Mouse (Mus musculus): ENCODE results near the gene Olfr720. TPM values are rescaled to one million over a fixed set of nuclear protein-coding genes. Genes with fewer than 3 reads are reported as not detected.

Olfr720 gene
- not detected in 2 replicates for polyA plus RNA-seq (2014; fragmentation: Nextera tagmentation; extraction: Ambion mirVana)

DNA sequence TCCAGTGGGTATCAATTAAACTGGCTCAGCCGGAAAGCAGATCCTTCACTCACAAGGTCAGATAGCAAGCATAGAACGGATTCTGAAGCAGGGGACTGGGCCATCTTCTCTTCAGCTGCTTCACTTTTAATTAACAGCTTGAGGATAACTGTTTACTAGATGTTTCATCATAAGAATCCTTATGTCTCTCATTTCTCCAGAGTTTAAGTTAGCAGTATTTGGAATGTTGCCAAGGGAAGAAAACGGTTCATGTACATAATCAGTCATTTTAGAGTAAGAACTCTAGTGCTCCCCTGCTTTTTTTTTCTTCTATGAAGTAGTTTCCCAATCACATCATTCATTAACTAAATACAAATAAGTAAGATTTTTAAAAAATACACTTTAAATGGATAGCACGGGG lies at the start of gene Olfr720:
Olfr720 (minus strand) TSS at position 101 of the 400 bp plus-strand sequence.
- Histone ChIP-seq H3K4me3 (ENCODE audit: low read depth, low read length) (no peak within 1 kb of the TSS), H3K36me3 (ENCODE audit: control insufficient read depth, insufficient read depth, low read length) (no peaks in the 10 kb centered on the region), H3K4me1 (ENCODE audit: control insufficient read depth, insufficient read depth, low read length) (no peaks in the 10 kb centered on the region), H3K9me3 (ENCODE audit: control insufficient read depth, low read length) (no peaks in the 10 kb centered on the region), H3K27me3 (ENCODE audit: control insufficient read depth, insufficient read depth, low read length) (no peaks in the 10 kb centered on the region), H3K4me2 (ENCODE audit: low read depth) (no peak within 1 kb of the TSS), H3K9ac (ENCODE audit: low read length) (no peak within 1 kb of the TSS), H3K27ac (ENCODE audit: low read depth, low read length) (no peak within 1 kb of the TSS)
- no peak for DNase-seq (ENCODE audit: low spot score)
- 91% methylated on average over 4 of the region's 4 CpGs for WGBS
- no peak for ATAC-seq (ENCODE audit: insufficient read depth, low FRiP score, low TSS enrichment)

Other genes with a start within 250 kb of the Olfr720 start
- gene Atxn7, start 225.4 kb downstream of the Olfr720 start, polyA plus RNA-seq (2014; fragmentation: Nextera tagmentation; extraction: Ambion mirVana), result 3.9 and 4.8 TPM in 2 replicates
- 225 and 238 TPM in 2 replicates for gene Thoc7, start 225.0 kb downstream of the Olfr720 start, polyA plus RNA-seq (2014; fragmentation: Nextera tagmentation; extraction: Ambion mirVana)
- gene Psmd6, start 65.9 kb downstream of the Olfr720 start, polyA plus RNA-seq (2014; fragmentation: Nextera tagmentation; extraction: Ambion mirVana), result 309 and 319 TPM in 2 replicates
- gene Olfr31, start 136.0 kb upstream of the Olfr720 start, polyA plus RNA-seq (2014; fragmentation: Nextera tagmentation; extraction: Ambion mirVana), result not detected in 2 replicates
- gene Il3ra, start 159.4 kb upstream of the Olfr720 start, polyA plus RNA-seq (2014; fragmentation: Nextera tagmentation; extraction: Ambion mirVana), result 2.4 and 3.1 TPM in 2 replicates
- not detected in 2 replicates for gene Olfr721-ps1, start 214.5 kb upstream of the Olfr720 start, polyA plus RNA-seq (2014; fragmentation: Nextera tagmentation; extraction: Ambion mirVana)